Mouse (Mus musculus) midbrain, embryonic 13.5 days (tissue): ENCODE measurements around the gene Rbfox2. TPM values are rescaled to one million over a fixed set of nuclear protein-coding genes. Genes with fewer than 3 reads are reported as not detected.

Source experiments
- ATAC-seq: fragments of 200-750 bp; cut with Nextera tagmentation; 2 replicates; pipeline ENCODE4 v1.8.0; 2017; ENCODE audit warnings: mild to moderate bottlenecking, moderate TSS enrichment, moderate library complexity
- H3K27ac ChIP-seq: fragments of 300-500 bp; sonication (generic); 2 replicates; pipeline ENCODE4 v1.5.1; 2015; ENCODE audit warnings: inconsistent platforms, mild to moderate bottlenecking, moderate library complexity
- H3K27me3 ChIP-seq: fragments of 300-500 bp; sonication (generic); 2 replicates; pipeline ENCODE4 v1.6.1; 2015; ENCODE audit warnings: mild to moderate bottlenecking, inconsistent platforms
- H3K36me3 ChIP-seq: fragments of 300-500 bp; sonication (generic); 2 replicates; pipeline ENCODE4 v1.6.1; 2015; ENCODE audit warnings: mild to moderate bottlenecking, inconsistent platforms
- H3K4me1 ChIP-seq: fragments of 300-500 bp; sonication (generic); replicated peaks from 2 replicates; pipeline ENCODE4 v1.6.1; 2015; ENCODE audit warnings: inconsistent platforms
- H3K4me2 ChIP-seq: fragments of 300-500 bp; sonication (generic); replicated peaks from 2 replicates; pipeline ENCODE4 v1.6.1; 2015; ENCODE audit warnings: moderate library complexity, mild to moderate bottlenecking, inconsistent platforms
- H3K4me3 ChIP-seq: fragments of 300-500 bp; sonication (generic); replicated peaks from 2 replicates; pipeline ENCODE4 v1.5.1; 2015; ENCODE audit warnings: mild to moderate bottlenecking, inconsistent platforms
- H3K9ac ChIP-seq: fragments of 300-500 bp; sonication (generic); replicated peaks from 2 replicates; pipeline ENCODE4 v1.6.1; 2015; ENCODE audit warnings: mild to moderate bottlenecking, inconsistent platforms
- H3K9me3 ChIP-seq: fragments of 300-500 bp; sonication (generic); 2 replicates; pipeline ENCODE4 v1.6.1; 2016; ENCODE audit warnings: mild to moderate bottlenecking, inconsistent platforms
- WGBS: fragments of 180-500 bp; shearing (Covaris S2); methylation state at CpG from one replicate; pipeline ENCODE4 v1.1.7; 2015; 5-methylcytosine and 5-hydroxymethylcytosine counted together
- polyA plus RNA-seq: library from polyadenylated mRNA; unstranded; fragments of >200 nt; fragmentation: Nextera tagmentation; extraction: Ambion mirVana; gene quantifications from 2 replicates; pipeline ENCODE4 v1.2.1, GENCODE M21; 2015

Gene Rbfox2
- polyA plus RNA-seq, 1 experiment from 2014 or later: 154 TPM

- H3K9ac ChIP-seq: no peak overlapping the region
- peaks cover 3% of the 10 kb centered on the region for H3K4me1 ChIP-seq
- no peak overlapping the region for H3K4me2 ChIP-seq
- H3K9me3 ChIP-seq: no peaks in the 10 kb centered on the region
- H3K27ac ChIP-seq: no peak overlapping the region; the same call in 1 of the 2 replicates
- no peaks in the 10 kb centered on the region for H3K27me3 ChIP-seq
- no peak overlapping the region for H3K4me3 ChIP-seq
- no peak for ATAC-seq
- whole genome bisulfite sequencing: 79% methylated on average over 14 of the region's 14 CpGs
- H3K36me3 ChIP-seq: peaks cover 89% of the 10 kb centered on the region
Observed at GRCm38 (mm10) chr15:77080684-77081254, 226.0 kb downstream of the Rbfox2 start.

- ATAC-seq: no peak
- H3K9me3 ChIP-seq: no peaks in the 10 kb centered on the region
- peaks cover 3% of the 10 kb centered on the region for H3K4me1 ChIP-seq
- no peak overlapping the region for H3K27ac ChIP-seq
- no peaks in the 10 kb centered on the region for H3K27me3 ChIP-seq
- no peak overlapping the region for H3K4me2 ChIP-seq
- H3K9ac ChIP-seq: no peak overlapping the region
- WGBS: 80% methylated on average over 11 of the region's 11 CpGs
- peaks cover 84% of the 10 kb centered on the region for H3K36me3 ChIP-seq
- H3K4me3 ChIP-seq: no peak overlapping the region
Observed at GRCm38 (mm10) chr15:77079890-77080361, 226.9 kb downstream of the Rbfox2 start.

DNA sequence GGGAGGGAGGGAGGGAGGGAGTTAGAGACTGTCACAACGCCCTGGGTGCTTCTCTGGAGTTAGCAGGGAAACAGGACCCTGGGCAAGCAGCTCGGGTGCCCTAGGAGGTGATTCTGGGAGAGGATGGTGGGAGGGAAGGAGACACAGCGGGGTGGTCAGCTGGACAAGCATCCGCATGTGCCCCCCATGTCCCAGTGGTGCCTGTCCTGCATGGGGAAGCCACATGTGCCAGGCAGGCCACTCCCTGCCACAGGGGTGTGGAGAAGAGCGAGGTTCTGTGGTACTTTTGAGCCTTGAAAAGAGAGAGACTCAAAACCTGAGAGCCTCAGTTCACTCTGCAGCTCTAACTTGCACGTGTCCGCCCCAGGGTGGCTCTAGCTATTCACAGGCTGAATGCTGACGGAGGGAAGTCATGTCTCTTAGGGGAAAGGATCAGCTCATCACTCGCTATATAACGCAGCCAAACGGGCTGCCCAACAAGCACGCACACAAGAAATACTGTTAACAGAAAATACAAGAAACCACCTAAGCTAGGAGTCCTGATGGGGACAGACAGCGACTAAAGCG is 227.5 kb downstream of the Rbfox2 start:
- H3K4me3 ChIP-seq: no peak overlapping the region
- H3K36me3 ChIP-seq: peaks cover 78% of the 10 kb centered on the region
- H3K27me3 ChIP-seq: no peaks in the 10 kb centered on the region
- no peak for ATAC-seq
- H3K27ac ChIP-seq: no peak overlapping the region
- H3K4me2 ChIP-seq: no peak overlapping the region
- peaks cover 3% of the 10 kb centered on the region for H3K4me1 ChIP-seq
- no peaks in the 10 kb centered on the region for H3K9me3 ChIP-seq
- 57% methylated on average over 14 of the region's 14 CpGs for WGBS
- H3K9ac ChIP-seq: no peak overlapping the region; the same call in 1 of the 2 replicates

DNA sequence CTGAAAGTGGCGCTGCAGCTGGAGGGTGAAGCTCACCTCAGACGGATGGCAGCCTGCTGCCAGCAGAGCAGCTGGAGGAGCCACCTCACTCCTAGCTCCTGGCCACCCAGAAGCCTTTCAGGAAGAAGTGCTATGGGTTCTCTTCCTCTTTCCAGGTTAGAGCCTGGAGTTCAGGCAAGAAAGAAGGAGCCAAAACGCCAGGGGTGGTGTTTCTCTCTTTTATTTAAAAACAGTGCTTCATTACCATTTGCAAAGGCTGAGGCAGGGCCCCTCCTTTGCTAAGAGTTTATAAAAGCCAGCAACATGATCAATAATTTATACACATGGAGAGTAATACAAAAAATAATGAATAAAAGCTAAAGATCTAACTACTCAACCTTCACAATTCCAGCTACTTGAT is 228.0 kb downstream of the Rbfox2 start:
- Histone ChIP-seq H3K9me3 (no peaks in the 10 kb centered on the region), H3K9ac (no peak overlapping the region), H3K4me2 (no peak overlapping the region), H3K4me1 (peaks cover 3% of the 10 kb centered on the region), H3K4me3 (no peak overlapping the region), H3K27me3 (no peaks in the 10 kb centered on the region), H3K36me3 (peaks cover 74% of the 10 kb centered on the region), H3K27ac (no peak overlapping the region)
- WGBS: 58% methylated on average over 3 of the region's 3 CpGs
- ATAC-seq: no peak

DNA sequence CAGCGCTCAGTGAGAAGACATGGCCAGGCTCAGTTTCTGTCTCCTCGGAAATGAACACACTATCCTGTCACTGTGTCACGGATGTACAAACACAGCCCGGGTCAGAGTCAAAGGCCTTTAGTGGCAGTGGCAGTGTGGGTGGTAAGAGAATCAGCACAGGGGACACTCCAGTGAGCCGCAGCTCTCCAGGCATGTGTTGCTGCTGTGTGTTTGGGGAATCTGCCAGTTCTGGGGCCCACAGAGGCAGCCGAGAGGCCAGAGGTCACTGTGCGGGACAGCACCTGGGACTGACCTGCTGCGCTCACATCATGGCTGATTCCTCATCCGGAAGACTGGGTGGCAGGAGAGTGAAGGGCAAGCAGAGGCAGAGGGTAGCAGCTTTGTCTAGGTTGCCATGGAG is 228.9 kb downstream of the Rbfox2 start:
- peaks cover 3% of the 10 kb centered on the region for H3K4me1 ChIP-seq
- H3K27ac ChIP-seq: no peak overlapping the region
- H3K9ac ChIP-seq: no peak overlapping the region
- H3K9me3 ChIP-seq: no peaks in the 10 kb centered on the region
- H3K36me3 ChIP-seq: peaks cover 67% of the 10 kb centered on the region
- H3K4me3 ChIP-seq: no peak overlapping the region
- no peaks in the 10 kb centered on the region for H3K27me3 ChIP-seq
- no peak overlapping the region for H3K4me2 ChIP-seq
- 89% methylated on average over 9 of the region's 9 CpGs for WGBS
- ATAC-seq: no peak

GRCm38 (mm10) chr15:77076523-77076922 is 230.3 kb downstream of the Rbfox2 start:
- WGBS: 90% methylated on average over 3 of the region's 3 CpGs
- no peak for ATAC-seq

DNA sequence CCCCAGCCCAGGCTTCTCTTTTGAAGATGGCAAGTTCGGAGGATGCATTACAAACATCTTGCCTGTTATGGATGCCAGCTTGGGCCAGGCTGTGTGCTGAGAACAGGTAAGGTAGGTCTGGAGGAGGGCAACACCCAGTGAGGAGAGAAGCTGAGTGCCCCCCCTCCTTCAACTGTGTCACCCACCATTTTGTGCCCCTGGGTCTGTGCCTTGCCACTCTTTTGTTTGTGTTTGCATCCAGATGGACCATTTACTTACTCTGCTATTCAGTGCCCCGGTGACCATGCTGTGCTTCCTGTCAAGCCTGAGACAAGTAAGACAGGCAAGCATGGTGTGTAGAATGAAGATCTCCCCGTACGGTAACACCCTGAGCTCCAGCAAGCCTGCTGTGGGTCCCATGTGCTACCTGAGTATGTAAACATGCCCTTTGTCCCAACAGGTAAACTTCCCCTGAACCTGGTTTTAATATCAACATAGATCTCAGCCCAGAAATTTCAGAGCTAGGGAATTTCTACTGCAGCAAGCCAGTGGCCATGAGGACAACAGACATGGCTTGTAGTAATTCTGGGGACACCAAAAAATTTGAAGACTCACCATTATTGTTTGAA is 234.1 kb downstream of the Rbfox2 start:
- ATAC-seq: no peak
- H3K4me3 ChIP-seq: no peak overlapping the region
- H3K4me2 ChIP-seq: no peak overlapping the region
- no peak overlapping the region for H3K9ac ChIP-seq
- no peak overlapping the region for H3K27ac ChIP-seq
- H3K27me3 ChIP-seq: no peaks in the 10 kb centered on the region
- H3K9me3 ChIP-seq: no peaks in the 10 kb centered on the region
- 66% methylated on average over 4 of the region's 4 CpGs for WGBS
- peaks cover 13% of the 10 kb centered on the region for H3K4me1 ChIP-seq
- H3K36me3 ChIP-seq: peaks cover 19% of the 10 kb centered on the region

More at GRCm38 (mm10) chr15:77076523-77076922, 230.3 kb downstream of the Rbfox2 start:
- Histone ChIP-seq H3K4me2 (no peak overlapping the region), H3K4me3 (no peak overlapping the region), H3K36me3 (peaks cover 53% of the 10 kb centered on the region), H3K9ac (no peak overlapping the region), H3K9me3 (no peaks in the 10 kb centered on the region), H3K27me3 (no peaks in the 10 kb centered on the region), H3K4me1 (peaks cover 10% of the 10 kb centered on the region), H3K27ac (no peak overlapping the region)

DNA sequence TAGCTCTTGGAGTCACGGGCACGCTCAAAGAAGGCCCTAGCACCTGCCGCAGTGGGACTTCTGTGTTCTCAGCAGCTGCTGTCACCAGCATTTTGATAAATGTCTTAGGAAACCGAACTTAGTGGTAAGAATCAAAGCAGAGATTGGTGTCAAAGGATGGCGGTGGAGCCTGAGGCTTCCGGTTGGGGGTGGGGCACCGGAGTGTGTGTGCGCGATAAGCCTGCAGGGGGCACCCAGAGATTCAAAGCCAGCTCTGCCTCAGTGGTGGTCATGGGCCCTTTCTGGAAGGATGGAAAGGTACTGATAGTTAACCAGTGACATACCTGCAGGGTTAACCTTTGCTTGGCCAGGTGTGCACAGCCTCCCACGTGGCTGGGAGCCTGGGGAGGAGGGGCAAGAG is 235.3 kb downstream of the Rbfox2 start:
- 19% methylated on average over 10 of the region's 10 CpGs for WGBS
- Histone ChIP-seq H3K27me3 (no peaks in the 10 kb centered on the region), H3K27ac (no peak overlapping the region)

GRCm38 (mm10) chr15:77070745-77071268 is 236.0 kb downstream of the Rbfox2 start:
- Histone ChIP-seq H3K9ac (no peak overlapping the region), H3K4me1 (peaks cover 13% of the 10 kb centered on the region), H3K36me3 (peaks cover 4% of the 10 kb centered on the region; the same call in 1 of the 2 replicates), H3K9me3 (no peaks in the 10 kb centered on the region), H3K4me3 (no peak overlapping the region), H3K27me3 (no peaks in the 10 kb centered on the region), H3K27ac (no peak overlapping the region), H3K4me2 (no peak overlapping the region)
- WGBS: 90% methylated on average over 11 of the region's 11 CpGs
- no peak for ATAC-seq

More for the DNA sequence above, 235.3 kb downstream of the Rbfox2 start:
- H3K9me3 ChIP-seq: no peaks in the 10 kb centered on the region
- 0 out of 2 replicates have a peak overlapping the region, but pooled peaks have one; percentile 16 for H3K4me2 ChIP-seq
- peaks cover 13% of the 10 kb centered on the region for H3K4me1 ChIP-seq
- peaks cover 8% of the 10 kb centered on the region; the same call in 1 of the 2 replicates for H3K36me3 ChIP-seq
- peak; percentile 74; the same call in 1 of the 2 replicates for ATAC-seq
- no peak overlapping the region for H3K4me3 ChIP-seq
- H3K9ac ChIP-seq: no peak overlapping the region

GRCm38 (mm10) chr15:77069019-77069418 is 237.8 kb downstream of the Rbfox2 start:
- ATAC-seq: no peak
- no peak overlapping the region for H3K27ac ChIP-seq
- H3K27me3 ChIP-seq: no peaks in the 10 kb centered on the region
- no peak overlapping the region for H3K4me3 ChIP-seq
- no peak overlapping the region for H3K4me2 ChIP-seq
- H3K9ac ChIP-seq: no peak overlapping the region
- no peaks in the 10 kb centered on the region for H3K36me3 ChIP-seq
- 97% methylated on average over 3 of the region's 3 CpGs for WGBS
- H3K4me1 ChIP-seq: peaks cover 13% of the 10 kb centered on the region
- H3K9me3 ChIP-seq: no peaks in the 10 kb centered on the region

DNA sequence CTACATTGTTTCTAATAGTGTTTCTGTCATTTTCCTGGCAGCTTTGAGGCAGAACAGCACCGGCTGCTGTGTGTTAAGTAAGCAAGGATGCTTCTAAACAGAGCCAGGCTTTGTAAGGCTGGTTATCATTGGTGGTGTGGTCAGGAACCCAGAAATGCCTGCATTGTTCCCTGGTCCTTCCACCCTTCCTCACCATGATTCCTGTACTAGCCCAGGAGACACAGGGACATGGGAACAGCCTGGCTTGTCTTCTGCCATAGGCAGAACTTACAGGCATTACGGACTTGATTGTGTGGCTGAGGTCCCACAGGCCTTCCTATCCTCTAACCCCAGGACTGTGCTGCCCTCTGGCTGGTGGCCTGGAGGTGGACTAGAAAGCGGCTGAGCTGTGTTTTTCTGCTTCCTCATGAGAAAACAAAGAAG is 238.4 kb downstream of the Rbfox2 start:
- Histone ChIP-seq H3K36me3 (no peaks in the 10 kb centered on the region), H3K9ac (no peak overlapping the region), H3K9me3 (no peaks in the 10 kb centered on the region), H3K27me3 (no peaks in the 10 kb centered on the region), H3K4me1 (peaks cover 13% of the 10 kb centered on the region), H3K4me2 (no peak overlapping the region), H3K27ac (no peak overlapping the region), H3K4me3 (no peak overlapping the region)
- no peak for ATAC-seq
- 78% methylated on average over 3 of the region's 3 CpGs for WGBS

GRCm38 (mm10) chr15:77066233-77066632 is 240.6 kb downstream of the Rbfox2 start:
- no peaks in the 10 kb centered on the region for H3K27me3 ChIP-seq
- peaks cover 3% of the 10 kb centered on the region; the same call in 1 of the 2 replicates for H3K4me1 ChIP-seq
- H3K9ac ChIP-seq: no peak overlapping the region
- ATAC-seq: no peak
- no peak overlapping the region for H3K27ac ChIP-seq
- no peaks in the 10 kb centered on the region for H3K9me3 ChIP-seq
- H3K4me3 ChIP-seq: no peak overlapping the region
- H3K4me2 ChIP-seq: no peak overlapping the region
- H3K36me3 ChIP-seq: no peaks in the 10 kb centered on the region
- 85% methylated on average over 6 of the region's 6 CpGs for WGBS
